Mouse (Mus musculus) E14TG2a.4 (cell line): Measurements from ENCODE around the gene Fgd2.
A peak's percentile ranks its signal among the peaks of the same experiment; 100 is the strongest.
"Not testable (repeated sequence)": the region's sequence is repeated elsewhere in the genome, so short reads cannot be mapped to it uniquely, and the experiment has no call there.

Source experiments
- H3K27me3 ChIP-seq: 2 replicates; pipeline ENCODE4 v1.6.1; 2014; ENCODE audit warnings: low read length, control low read depth; ENCODE audit not compliant: insufficient read depth
- H3K36me3 ChIP-seq: 2 replicates; pipeline ENCODE4 v1.6.1; 2014; ENCODE audit warnings: low read length, control low read depth; ENCODE audit not compliant: insufficient read depth
- H3K4me1 ChIP-seq: replicated peaks from 2 replicates; pipeline ENCODE4 v1.6.1; 2014; ENCODE audit warnings: low read depth, low read length, control low read depth
- H3K4me3 ChIP-seq: replicated peaks from 2 replicates; pipeline ENCODE4 v1.5.1; 2014; ENCODE audit warnings: mild to moderate bottlenecking, low read length
- H3K9me3 ChIP-seq: 2 replicates; pipeline ENCODE4 v1.6.1; 2014; ENCODE audit warnings: low read length, control low read depth
- CTCF ChIP-seq: conservative IDR thresholded peaks from 2 replicates; pipeline ENCODE4 v1.5.1; 2014; ENCODE audit warnings: low read length
- NANOG ChIP-seq: IDR thresholded peaks from 2 replicates; pipeline ENCODE4 v1.6.1; 2014; ENCODE audit warnings: borderline replicate concordance, low read length, mixed read lengths
- POU5F1 ChIP-seq: IDR thresholded peaks from 2 replicates; pipeline ENCODE4 v1.6.1; 2014; ENCODE audit warnings: low read length, borderline replicate concordance

Fgd2 gene

DNA sequence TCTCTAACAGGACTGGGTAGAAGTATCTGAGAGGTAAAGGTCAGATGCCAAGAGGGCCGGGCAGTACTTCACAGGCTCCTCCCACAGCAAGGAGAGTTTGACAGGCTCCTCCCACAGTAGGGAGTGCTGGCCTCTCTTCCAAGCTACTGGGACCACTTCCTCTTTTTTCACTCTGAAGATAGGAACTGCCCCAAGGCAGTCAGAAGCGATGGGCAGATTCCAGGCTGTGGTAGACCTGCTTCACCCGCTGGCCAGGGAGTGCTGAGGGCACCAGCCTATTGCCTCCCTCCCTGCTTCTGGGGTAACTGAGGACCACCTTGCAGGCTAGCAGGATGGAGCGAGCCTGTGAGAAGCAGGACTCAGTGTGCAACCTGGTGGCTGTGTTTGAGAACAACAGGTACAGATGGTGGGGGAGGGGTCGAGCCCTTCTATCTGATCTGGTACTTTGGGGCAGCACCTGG lies at the start of gene Fgd2:
Gene Fgd2, plus strand, starts transcription at position 154 of the 461 bp plus-strand sequence.
- TF ChIP-seq NANOG, result no peak
- TF ChIP-seq CTCF, result 0 out of 2 replicates have a peak, but pooled peaks have one; percentile 8
- H3K4me3 ChIP-seq, result peak within 1 kb of the TSS; percentile 48
- H3K27me3 ChIP-seq, result peaks cover 2% of the 10 kb centered on the region; the same call in 1 of the 2 replicates
- H3K36me3 ChIP-seq, result no peaks in the 10 kb centered on the region
- H3K9me3 ChIP-seq, result no peaks in the 10 kb centered on the region
- peaks cover 49% of the 10 kb centered on the region for H3K4me1 ChIP-seq

DNA sequence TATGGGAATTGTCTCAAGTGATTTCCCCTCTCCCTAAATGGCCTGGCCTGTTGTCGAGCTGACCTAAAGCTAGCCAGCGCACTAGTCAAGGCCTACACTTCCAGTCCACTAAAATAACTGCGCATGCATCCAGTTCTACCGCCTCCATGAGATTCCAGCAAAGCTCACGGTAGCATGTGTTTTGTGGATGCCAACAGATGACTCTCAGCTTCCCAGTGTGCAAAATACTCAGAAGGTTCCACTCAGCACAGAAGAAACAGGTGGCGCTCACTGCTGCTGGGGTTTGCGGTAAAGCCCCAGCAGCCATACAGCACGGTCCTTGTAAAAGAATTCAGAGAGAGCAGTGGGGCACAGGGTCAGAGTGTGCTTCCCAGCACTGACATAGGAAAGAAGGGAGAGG lies 49.1 kb upstream of the Fgd2 start:
- Histone ChIP-seq H3K36me3 (no peaks in the 10 kb centered on the region), H3K27me3 (no peaks in the 10 kb centered on the region), H3K4me3 (no peak overlapping the region), H3K4me1 (peaks cover 16% of the 10 kb centered on the region), H3K9me3 (0 out of 2 replicates have a peak, but pooled peaks cover 4% of the 10 kb centered on the region)
- TF ChIP-seq NANOG, result no peak
- TF ChIP-seq POU5F1, result no peak

GRCm38 (mm10) chr17:29312082-29312481 lies 48.6 kb upstream of the Fgd2 start:
- Histone ChIP-seq H3K4me3 (no peak overlapping the region), H3K9me3 (0 out of 2 replicates have a peak, but pooled peaks cover 4% of the 10 kb centered on the region), H3K4me1 (peaks cover 16% of the 10 kb centered on the region), H3K36me3 (no peaks in the 10 kb centered on the region), H3K27me3 (peaks cover 3% of the 10 kb centered on the region; the same call in 1 of the 2 replicates)
- no peak for TF ChIP-seq POU5F1
- TF ChIP-seq NANOG, result no peak
- TF ChIP-seq CTCF, result no peak

DNA sequence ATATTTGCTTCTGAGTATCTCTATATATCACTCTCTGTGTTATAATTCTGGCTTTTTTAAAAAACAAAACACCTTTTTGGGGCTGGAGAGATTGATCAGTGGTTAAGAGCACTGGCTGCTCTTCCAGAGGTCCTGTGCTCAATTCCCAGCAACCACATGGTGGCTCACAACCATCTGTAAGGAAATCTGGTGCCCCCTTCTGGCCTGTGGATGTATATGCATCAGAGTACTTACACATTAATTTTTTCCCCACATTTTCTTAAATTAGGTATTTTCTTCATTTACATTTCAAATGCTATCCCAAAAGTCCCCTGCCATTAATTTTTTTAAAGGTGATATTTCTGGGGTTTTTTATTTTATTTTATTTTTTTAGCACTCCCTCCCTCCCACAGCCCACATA lies 47.4 kb upstream of the Fgd2 start:
- Histone ChIP-seq H3K4me1 (peaks cover 8% of the 10 kb centered on the region; the same call in 1 of the 2 replicates), H3K9me3 (0 out of 2 replicates have a peak, but pooled peaks cover 4% of the 10 kb centered on the region), H3K27me3 (peaks cover 3% of the 10 kb centered on the region; the same call in 1 of the 2 replicates), H3K36me3 (no peaks in the 10 kb centered on the region), H3K4me3 (no peak overlapping the region)
- TF ChIP-seq CTCF (peak; percentile 67), NANOG (no peak)

DNA sequence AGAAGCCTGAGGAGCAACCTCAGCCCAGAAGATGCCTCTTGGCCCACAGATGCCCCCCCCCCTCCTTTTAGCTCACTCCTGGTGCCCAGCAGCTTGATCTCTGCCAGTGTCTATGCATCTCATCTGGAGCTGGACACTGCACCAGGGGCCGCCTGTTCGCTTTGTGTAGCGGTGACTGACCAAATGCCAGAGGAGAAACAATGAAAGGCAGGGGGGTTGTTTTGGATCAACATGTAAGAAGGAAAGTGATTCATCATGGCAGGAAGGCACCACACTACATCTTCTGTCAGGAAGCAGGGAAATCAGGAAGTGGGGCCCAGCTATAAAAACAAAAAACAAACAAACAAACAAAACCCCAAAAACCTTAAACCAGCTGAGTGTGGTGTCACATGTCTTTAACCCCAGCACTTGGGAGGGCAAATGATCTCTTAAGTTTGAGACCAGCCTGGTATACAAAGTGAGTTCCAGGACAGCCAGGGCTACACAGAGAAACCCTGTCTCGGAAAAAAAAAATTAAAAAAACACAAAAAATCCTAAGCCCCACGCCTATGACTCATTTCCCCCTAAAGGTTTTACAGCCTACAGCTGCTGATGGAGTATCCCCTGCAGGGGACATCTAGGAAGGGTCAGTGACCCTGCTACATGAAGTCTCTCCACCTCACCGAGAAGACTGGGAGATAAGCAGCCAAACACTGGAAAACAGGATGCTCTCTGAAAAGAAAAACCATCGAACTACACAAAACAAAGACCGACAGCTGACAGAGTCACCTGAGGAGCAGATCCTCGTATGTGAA lies 44.8 kb upstream of the Fgd2 start:
- peaks cover 26% of the 10 kb centered on the region for H3K27me3 ChIP-seq
- TF ChIP-seq CTCF (no peak), NANOG (no peak), POU5F1 (no peak)
- no peak overlapping the region for H3K4me3 ChIP-seq
- no peaks in the 10 kb centered on the region for H3K36me3 ChIP-seq
- peaks cover 16% of the 10 kb centered on the region for H3K4me1 ChIP-seq
- 0 out of 2 replicates have a peak, but pooled peaks cover 4% of the 10 kb centered on the region for H3K9me3 ChIP-seq

GRCm38 (mm10) chr17:29316891-29317290 lies 43.8 kb upstream of the Fgd2 start:
- H3K4me1 ChIP-seq, result peaks cover 23% of the 10 kb centered on the region
- no peak for TF ChIP-seq POU5F1
- TF ChIP-seq CTCF, result no peak
- no peak for TF ChIP-seq NANOG

GRCm38 (mm10) chr17:29317380-29317779 lies 43.3 kb upstream of the Fgd2 start, which contains the start of gene Pi16:
Gene Pi16 (plus strand): TSS chr17:29317680.
- Histone ChIP-seq H3K27me3 (peaks cover 41% of the 10 kb centered on the region), H3K4me1 (peaks cover 28% of the 10 kb centered on the region)
- H3K9me3 ChIP-seq, H3K36me3 ChIP-seq, H3K4me3 ChIP-seq: not testable (repeated sequence)

More at GRCm38 (mm10) chr17:29316891-29317290, 43.8 kb upstream of the Fgd2 start:
- Histone ChIP-seq H3K9me3 (0 out of 2 replicates have a peak, but pooled peaks cover 4% of the 10 kb centered on the region), H3K27me3 (peaks cover 36% of the 10 kb centered on the region), H3K4me3 (no peak overlapping the region), H3K36me3 (no peaks in the 10 kb centered on the region)

- H3K9me3 ChIP-seq, result no peaks in the 10 kb centered on the region
- peaks cover 52% of the 10 kb centered on the region for H3K27me3 ChIP-seq
- H3K4me3 ChIP-seq, result 0 out of 2 replicates have a peak overlapping the region, but pooled peaks have one; percentile 14
- H3K4me1 ChIP-seq, result peaks cover 37% of the 10 kb centered on the region
- no peaks in the 10 kb centered on the region for H3K36me3 ChIP-seq
- no peak for TF ChIP-seq CTCF
- no peak for TF ChIP-seq NANOG
- TF ChIP-seq POU5F1, result no peak
These were observed 41.9 kb upstream of the Fgd2 start for GRCm38 (mm10) chr17:29318731-29319250.
